Mouse (Mus musculus) bone marrow macrophage, adult 2 months (primary cell): ENCODE results near the gene Olfr622. TPM values are rescaled to one million over a fixed set of nuclear protein-coding genes. Genes with fewer than 3 reads are reported as not detected.

Source experiments
- H3K27ac ChIP-seq: 2 replicates; pipeline ENCODE4 v1.5.1; 2012; ENCODE audit warnings: low read depth, low read length; ENCODE audit not compliant: insufficient read depth
- H3K4me1 ChIP-seq: 2 replicates; pipeline ENCODE4 v1.6.1; 2012; ENCODE audit warnings: low read length; ENCODE audit not compliant: control insufficient read depth, insufficient read depth
- H3K4me3 ChIP-seq: 2 replicates; pipeline ENCODE4 v1.5.1; 2012; ENCODE audit warnings: mild to moderate bottlenecking, low read length, moderate library complexity; ENCODE audit not compliant: insufficient read depth
- CTCF ChIP-seq: IDR thresholded peaks from 2 replicates; pipeline ENCODE4 v1.5.1; 2012; ENCODE audit warnings: low read depth, mild to moderate bottlenecking, low read length, moderate library complexity
- POLR2A ChIP-seq: IDR thresholded peaks from 2 replicates; pipeline ENCODE4 v1.6.1; 2012; ENCODE audit warnings: mild to moderate bottlenecking, low read depth, low read length, borderline replicate concordance
- polyA plus RNA-seq: library from polyadenylated mRNA; stranded (reverse); fragments of >200 nt; gene quantifications from 2 replicates; pipeline ENCODE4 v1.2.4, GENCODE M21; 2012; ENCODE audit not compliant: missing spikeins, insufficient read depth, insufficient read length

Olfr622 gene
- not detected in 2 replicates for polyA plus RNA-seq

- H3K27ac ChIP-seq = no peak within 1 kb of the TSS
- no peak within 1 kb of the TSS for H3K4me3 ChIP-seq
- no peak for TF ChIP-seq POLR2A
- TF ChIP-seq CTCF = no peak
- no peaks in the 10 kb centered on the region for H3K4me1 ChIP-seq
Observed at GRCm38 (mm10) chr7:103642602-103643001, at the start of gene Olfr622. Gene Olfr622 (minus strand): TSS chr7:103642702.

- TF ChIP-seq POLR2A = no peak
- no peak for TF ChIP-seq CTCF
- no peak within 1 kb of the TSS for H3K4me3 ChIP-seq
- no peak within 1 kb of the TSS for H3K27ac ChIP-seq
- no peaks in the 10 kb centered on the region for H3K4me1 ChIP-seq
Observed at GRCm38 (mm10) chr7:103682420-103682819, 39.9 kb upstream of the Olfr622 start, which contains the start of gene Olfr625-ps1. Gene Olfr625-ps1 (plus strand): TSS chr7:103682720.

- H3K27ac ChIP-seq = no peak within 1 kb of the TSS
- no peak within 1 kb of the TSS for H3K4me3 ChIP-seq
- no peaks in the 10 kb centered on the region for H3K4me1 ChIP-seq
- TF ChIP-seq CTCF (no peak), POLR2A (no peak)
Observed at GRCm38 (mm10) chr7:103671091-103671490, 28.6 kb upstream of the Olfr622 start, which contains the start of gene Olfr624. Gene Olfr624 (minus strand): TSS chr7:103671191.

GRCm38 (mm10) chr7:103663598-103663997 lies 21.1 kb upstream of the Olfr622 start, which contains the start of gene Olfr623:
Gene Olfr623 (minus strand): TSS chr7:103663698.
- Histone ChIP-seq H3K27ac (no peak within 1 kb of the TSS), H3K4me1 (no peaks in the 10 kb centered on the region), H3K4me3 (no peak within 1 kb of the TSS)
- TF ChIP-seq POLR2A (no peak), CTCF (no peak)

- no peak for TF ChIP-seq POLR2A
- no peak for TF ChIP-seq CTCF
- Histone ChIP-seq H3K4me1 (no peaks in the 10 kb centered on the region), H3K4me3 (no peak overlapping the region), H3K27ac (no peak overlapping the region)
Observed at GRCm38 (mm10) chr7:103644070-103644469, 1.6 kb upstream of the Olfr622 start.

- H3K27ac ChIP-seq = no peak overlapping the region
- no peaks in the 10 kb centered on the region for H3K4me1 ChIP-seq
- TF ChIP-seq CTCF (no peak), POLR2A (no peak)
- H3K4me3 ChIP-seq = no peak overlapping the region
Observed at GRCm38 (mm10) chr7:103636795-103637194, 5.7 kb downstream of the Olfr622 start.

GRCm38 (mm10) chr7:103612434-103612833 lies 30.1 kb downstream of the Olfr622 start, which contains the start of gene Olfr620:
Gene Olfr620 (minus strand): TSS chr7:103612534.
- no peak for TF ChIP-seq POLR2A
- no peak for TF ChIP-seq CTCF
- Histone ChIP-seq H3K4me3 (no peak within 1 kb of the TSS), H3K4me1 (no peaks in the 10 kb centered on the region), H3K27ac (no peak within 1 kb of the TSS)

- H3K27ac ChIP-seq = no peak overlapping the region
- TF ChIP-seq POLR2A (no peak), CTCF (no peak)
- H3K4me1 ChIP-seq = no peaks in the 10 kb centered on the region
- no peak overlapping the region for H3K4me3 ChIP-seq
Observed at GRCm38 (mm10) chr7:103607425-103607824, 35.1 kb downstream of the Olfr622 start.

- Histone ChIP-seq H3K4me3 (no peak within 1 kb of the TSS), H3K4me1 (no peaks in the 10 kb centered on the region), H3K27ac (no peak within 1 kb of the TSS)
- TF ChIP-seq POLR2A (no peak), CTCF (no peak)
Observed at GRCm38 (mm10) chr7:103600275-103600674, 42.2 kb downstream of the Olfr622 start, which contains the start of gene Olfr619. Gene Olfr619 (plus strand): TSS chr7:103600575.

GRCm38 (mm10) chr7:103589803-103590202 lies 52.7 kb downstream of the Olfr622 start, which contains the start of gene Olfr618:
Gene Olfr618 (plus strand): TSS chr7:103590103.
- Histone ChIP-seq H3K27ac (no peak within 1 kb of the TSS), H3K4me3 (no peak within 1 kb of the TSS), H3K4me1 (no peaks in the 10 kb centered on the region)
- TF ChIP-seq CTCF (no peak), POLR2A (no peak)

Other genes with a start within 250 kb of the Olfr622 start
- not detected in 2 replicates for gene Usp17lc, start 227.6 kb downstream of the Olfr622 start, polyA plus RNA-seq
- gene Olfr605, start 197.3 kb downstream of the Olfr622 start, polyA plus RNA-seq = not detected in 2 replicates
- not detected in 2 replicates for gene Olfr606, start 193.7 kb downstream of the Olfr622 start, polyA plus RNA-seq
- gene Olfr607, start 178.6 kb downstream of the Olfr622 start, polyA plus RNA-seq = not detected in 2 replicates
- not detected in 2 replicates for gene Olfr608, start 172.8 kb downstream of the Olfr622 start, polyA plus RNA-seq
- not detected in 2 replicates for gene Olfr609, start 144.6 kb downstream of the Olfr622 start, polyA plus RNA-seq
- gene Olfr610, start 130.6 kb downstream of the Olfr622 start, polyA plus RNA-seq = not detected in 2 replicates
- not detected in 2 replicates for gene Olfr611, start 121.9 kb downstream of the Olfr622 start, polyA plus RNA-seq
- gene Olfr612, start 100.0 kb downstream of the Olfr622 start, polyA plus RNA-seq = not detected in 2 replicates
- not detected in 2 replicates for gene Olfr613, start 94.6 kb downstream of the Olfr622 start, polyA plus RNA-seq
- gene Olfr615, start 86.6 kb downstream of the Olfr622 start, polyA plus RNA-seq = not detected in 2 replicates
- not detected in 2 replicates for gene Olfr616, start 73.6 kb downstream of the Olfr622 start, polyA plus RNA-seq
- gene Olfr617, start 69.6 kb downstream of the Olfr622 start, polyA plus RNA-seq = not detected in 2 replicates
- gene Olfr618, start 52.6 kb downstream of the Olfr622 start, polyA plus RNA-seq = not detected in 2 replicates
- gene Olfr619, start 42.1 kb downstream of the Olfr622 start, polyA plus RNA-seq = not detected in 2 replicates
- 0.19 and 0.27 TPM in 2 replicates for gene Olfr620, start 30.2 kb downstream of the Olfr622 start, polyA plus RNA-seq
- gene Olfr623, start 21.0 kb upstream of the Olfr622 start, polyA plus RNA-seq = not detected in 2 replicates
- gene Olfr624, start 28.5 kb upstream of the Olfr622 start, polyA plus RNA-seq = not detected in 2 replicates
- not detected in 2 replicates for gene Olfr625-ps1, start 40.0 kb upstream of the Olfr622 start, polyA plus RNA-seq
- not detected in 2 replicates for gene Olfr243, start 72.0 kb upstream of the Olfr622 start, polyA plus RNA-seq
- gene Olfr628, start 87.7 kb upstream of the Olfr622 start, polyA plus RNA-seq = not detected in 2 replicates
- not detected in 2 replicates for gene Olfr629, start 102.2 kb upstream of the Olfr622 start, polyA plus RNA-seq
- gene Olfr630, start 114.6 kb upstream of the Olfr622 start, polyA plus RNA-seq = not detected in 2 replicates
- gene Olfr69, start 128.9 kb upstream of the Olfr622 start, polyA plus RNA-seq = not detected in 2 replicates
- gene Olfr68, start 137.0 kb upstream of the Olfr622 start, polyA plus RNA-seq = not detected in 2 replicates
- gene Olfr67, start 149.1 kb upstream of the Olfr622 start, polyA plus RNA-seq = not detected in 2 replicates
- not detected in 2 replicates for gene Hbb-bt, start 171.3 kb upstream of the Olfr622 start, polyA plus RNA-seq
- gene Hbb-bs, start 185.4 kb upstream of the Olfr622 start, polyA plus RNA-seq = not detected in 2 replicates
- gene Hbb-bh2, start 197.8 kb upstream of the Olfr622 start, polyA plus RNA-seq = not detected in 2 replicates
- not detected in 2 replicates for gene Hbb-bh1, start 200.5 kb upstream of the Olfr622 start, polyA plus RNA-seq
- not detected in 2 replicates for gene Hbb-y, start 210.5 kb upstream of the Olfr622 start, polyA plus RNA-seq
- gene Olfr66, start 243.6 kb upstream of the Olfr622 start, polyA plus RNA-seq = not detected in 2 replicates